Mouse (Mus musculus): Measurements from ENCODE around the gene Acot5. TPM values are rescaled to one million over a fixed set of nuclear protein-coding genes. Genes with fewer than 3 reads are reported as not detected.

Acot5 gene
- polyA plus RNA-seq (2014; fragmentation: Illumina TruSeq; extraction: RNeasy Lipid Tissue Mini Kit (QIAGEN cat#74804); ENCODE audit: low read depth, low replicate concordance): not detected

GRCm38 (mm10) chr12:84068986-84069385 is at the start of gene Acot5:
TSS of gene Acot5 (plus strand) at chr12:84069325.

GRCm38 (mm10) chr12:84038241-84038640 is 30.9 kb upstream of the Acot5 start, which contains the start of gene Acot4:
TSS of gene Acot4 (plus strand) at chr12:84038379.

GRCm38 (mm10) chr12:84038691-84039111 is 30.4 kb upstream of the Acot5 start, which contains the start of gene Gm49366:
TSS of gene Gm49366 (plus strand) at chr12:84038935.

GRCm38 (mm10) chr12:84051937-84052474 is 17.1 kb upstream of the Acot5 start, which contains the start of gene Acot3:
TSS of gene Acot3 (plus strand) at chr12:84052144.

GRCm38 (mm10) chr12:84100604-84101492 is 31.7 kb downstream of the Acot5 start, which contains the start of gene Acot6:
TSS of gene Acot6 (plus strand) at chr12:84100654.

GRCm38 (mm10) chr12:84114153-84114994 is 45.2 kb downstream of the Acot5 start, which contains the start of gene Dnal1:
TSS of gene Dnal1 (plus strand) at chr12:84114366.

Other genes with a start within 250 kb of the Acot5 start
- gene Numb, start 147.4 kb upstream of the Acot5 start, polyA plus RNA-seq (2014; fragmentation: Illumina TruSeq; extraction: RNeasy Lipid Tissue Mini Kit (QIAGEN cat#74804); ENCODE audit: low read depth, low replicate concordance): 15.0 TPM
- 0.74 TPM for gene Riox1, start 118.7 kb upstream of the Acot5 start, polyA plus RNA-seq (2014; fragmentation: Illumina TruSeq; extraction: RNeasy Lipid Tissue Mini Kit (QIAGEN cat#74804); ENCODE audit: low read depth, low replicate concordance)
- 21.8 TPM for gene Heatr4, start 84.5 kb upstream of the Acot5 start, polyA plus RNA-seq (2014; fragmentation: Illumina TruSeq; extraction: RNeasy Lipid Tissue Mini Kit (QIAGEN cat#74804); ENCODE audit: low read depth, low replicate concordance)
- 0.15 TPM for gene Acot2, start 81.5 kb upstream of the Acot5 start, polyA plus RNA-seq (2014; fragmentation: Illumina TruSeq; extraction: RNeasy Lipid Tissue Mini Kit (QIAGEN cat#74804); ENCODE audit: low read depth, low replicate concordance)
- gene Acot1, start 59.8 kb upstream of the Acot5 start, polyA plus RNA-seq (2014; fragmentation: Illumina TruSeq; extraction: RNeasy Lipid Tissue Mini Kit (QIAGEN cat#74804); ENCODE audit: low read depth, low replicate concordance): 1.4 TPM
- gene Acot4, start 30.9 kb upstream of the Acot5 start, polyA plus RNA-seq (2014; fragmentation: Illumina TruSeq; extraction: RNeasy Lipid Tissue Mini Kit (QIAGEN cat#74804); ENCODE audit: low read depth, low replicate concordance): 0.11 TPM
- not detected for gene Gm49366, start 30.4 kb upstream of the Acot5 start, polyA plus RNA-seq (2014; fragmentation: Illumina TruSeq; extraction: RNeasy Lipid Tissue Mini Kit (QIAGEN cat#74804); ENCODE audit: low read depth, low replicate concordance)
- not detected for gene Acot3, start 17.2 kb upstream of the Acot5 start, polyA plus RNA-seq (2014; fragmentation: Illumina TruSeq; extraction: RNeasy Lipid Tissue Mini Kit (QIAGEN cat#74804); ENCODE audit: low read depth, low replicate concordance)
- 1.1 TPM for gene Acot6, start 31.3 kb downstream of the Acot5 start, polyA plus RNA-seq (2014; fragmentation: Illumina TruSeq; extraction: RNeasy Lipid Tissue Mini Kit (QIAGEN cat#74804); ENCODE audit: low read depth, low replicate concordance)
- 85.0 TPM for gene Dnal1, start 45.0 kb downstream of the Acot5 start, polyA plus RNA-seq (2014; fragmentation: Illumina TruSeq; extraction: RNeasy Lipid Tissue Mini Kit (QIAGEN cat#74804); ENCODE audit: low read depth, low replicate concordance)
- 12.8 TPM for gene Pnma1, start 79.2 kb downstream of the Acot5 start, polyA plus RNA-seq (2014; fragmentation: Illumina TruSeq; extraction: RNeasy Lipid Tissue Mini Kit (QIAGEN cat#74804); ENCODE audit: low read depth, low replicate concordance)
- gene Elmsan1, start 149.6 kb downstream of the Acot5 start, polyA plus RNA-seq (2014; fragmentation: Illumina TruSeq; extraction: RNeasy Lipid Tissue Mini Kit (QIAGEN cat#74804); ENCODE audit: low read depth, low replicate concordance): 0.69 TPM
- gene Ptgr2, start 215.9 kb downstream of the Acot5 start, polyA plus RNA-seq (2014; fragmentation: Illumina TruSeq; extraction: RNeasy Lipid Tissue Mini Kit (QIAGEN cat#74804); ENCODE audit: low read depth, low replicate concordance): 18.5 TPM
- gene Zfp410, start 247.5 kb downstream of the Acot5 start, polyA plus RNA-seq (2014; fragmentation: Illumina TruSeq; extraction: RNeasy Lipid Tissue Mini Kit (QIAGEN cat#74804); ENCODE audit: low read depth, low replicate concordance): 22.8 TPM